Mouse (Mus musculus): ENCODE results near the gene Cd300lf. TPM values are rescaled to one million over a fixed set of nuclear protein-coding genes. Genes with fewer than 3 reads are reported as not detected.

Cd300lf gene
- polyA plus RNA-seq, 1 experiment from 2014 or later = 0.22 TPM

Other genes starting within 250 kb of the Cd300lf start
- 0.92 and 1.0 TPM in 2 replicates for gene Cd300a, start 244.0 kb downstream of the Cd300lf start, polyA plus RNA-seq (2014; fragmentation: Nextera tagmentation; extraction: Ambion mirVana)
- gene Cd300lb, start 199.6 kb downstream of the Cd300lf start, polyA plus RNA-seq (2014; fragmentation: Nextera tagmentation; extraction: Ambion mirVana) = 0.06 and 0.22 TPM in 2 replicates
- not detected in 2 replicates for gene Cd300c, start 164.8 kb downstream of the Cd300lf start, polyA plus RNA-seq (2014; fragmentation: Nextera tagmentation; extraction: Ambion mirVana)
- 0.13 and 0.25 TPM in 2 replicates for gene Cd300ld, start 144.1 kb downstream of the Cd300lf start, polyA plus RNA-seq (2014; fragmentation: Nextera tagmentation; extraction: Ambion mirVana)
- 1.1 and 1.2 TPM in 2 replicates for gene Cd300c2, start 132.1 kb downstream of the Cd300lf start, polyA plus RNA-seq (2014; fragmentation: Nextera tagmentation; extraction: Ambion mirVana)
- not detected in 2 replicates for gene Cd300ld2, start 117.8 kb downstream of the Cd300lf start, polyA plus RNA-seq (2014; fragmentation: Nextera tagmentation; extraction: Ambion mirVana)
- gene Cd300ld4, start 107.0 kb downstream of the Cd300lf start, polyA plus RNA-seq (2014; fragmentation: Nextera tagmentation; extraction: Ambion mirVana) = not detected in 2 replicates
- gene Cd300ld5, start 96.2 kb downstream of the Cd300lf start, polyA plus RNA-seq (2014; fragmentation: Nextera tagmentation; extraction: Ambion mirVana) = not detected in 2 replicates
- not detected in 2 replicates for gene Cd300ld3, start 85.6 kb downstream of the Cd300lf start, polyA plus RNA-seq (2014; fragmentation: Nextera tagmentation; extraction: Ambion mirVana)
- gene Cd300e, start 71.8 kb downstream of the Cd300lf start, polyA plus RNA-seq (2014; fragmentation: Nextera tagmentation; extraction: Ambion mirVana) = not detected in 2 replicates
- gene Rab37, start 42.6 kb downstream of the Cd300lf start, polyA plus RNA-seq (2014; fragmentation: Nextera tagmentation; extraction: Ambion mirVana) = 0.42 and 0.85 TPM in 2 replicates
- gene Slc9a3r1, start 29.3 kb upstream of the Cd300lf start, polyA plus RNA-seq (2014; fragmentation: Nextera tagmentation; extraction: Ambion mirVana) = 29.5 and 33.7 TPM in 2 replicates
- 7.2 and 7.3 TPM in 2 replicates for gene Tmem104, start 53.5 kb upstream of the Cd300lf start, polyA plus RNA-seq (2014; fragmentation: Nextera tagmentation; extraction: Ambion mirVana)
- 19.5 and 20.1 TPM in 2 replicates for gene Nat9, start 53.9 kb upstream of the Cd300lf start, polyA plus RNA-seq (2014; fragmentation: Nextera tagmentation; extraction: Ambion mirVana)
- gene Grin2c, start 133.3 kb upstream of the Cd300lf start, polyA plus RNA-seq (2014; fragmentation: Nextera tagmentation; extraction: Ambion mirVana) = 0.25 and 0.43 TPM in 2 replicates
- 11.6 and 14.9 TPM in 2 replicates for gene Fdxr, start 143.1 kb upstream of the Cd300lf start, polyA plus RNA-seq (2014; fragmentation: Nextera tagmentation; extraction: Ambion mirVana)
- gene Fads6, start 163.7 kb upstream of the Cd300lf start, polyA plus RNA-seq (2014; fragmentation: Nextera tagmentation; extraction: Ambion mirVana) = 0.40 and 0.52 TPM in 2 replicates
- not detected in 2 replicates for gene Otop2, start 173.2 kb upstream of the Cd300lf start, polyA plus RNA-seq (2014; fragmentation: Nextera tagmentation; extraction: Ambion mirVana)
- 0.05 TPM in 1 of 2 replicates, not detected in the other for gene Ush1g, start 188.0 kb upstream of the Cd300lf start, polyA plus RNA-seq (2014; fragmentation: Nextera tagmentation; extraction: Ambion mirVana)
- gene Otop3, start 200.7 kb upstream of the Cd300lf start, polyA plus RNA-seq (2014; fragmentation: Nextera tagmentation; extraction: Ambion mirVana) = 0.15 and 0.20 TPM in 2 replicates
- gene Hid1, start 233.8 kb upstream of the Cd300lf start, polyA plus RNA-seq (2014; fragmentation: Nextera tagmentation; extraction: Ambion mirVana) = 10.9 and 15.3 TPM in 2 replicates
- gene Cdr2l, start 247.9 kb upstream of the Cd300lf start, polyA plus RNA-seq (2014; fragmentation: Nextera tagmentation; extraction: Ambion mirVana) = 19.0 and 20.0 TPM in 2 replicates

Data from hindbrain, embryonic 11.5 days (tissue).